Mouse (Mus musculus): ENCODE results near the gene Kmt2c. TPM values are rescaled to one million over a fixed set of nuclear protein-coding genes. Genes with fewer than 3 reads are reported as not detected.
A peak's percentile ranks its signal among the peaks of the same experiment; 100 is the strongest.

The Kmt2c gene
- polyA plus RNA-seq, 1 experiment from 2014 or later = 10.0 TPM

- H3K27ac ChIP-seq (ENCODE audit: low read length) = no peak overlapping the region
- H3K27me3 ChIP-seq (ENCODE audit: insufficient read depth, low read length) = no peaks in the 10 kb centered on the region
- no peak overlapping the region for H3K4me3 ChIP-seq (ENCODE audit: low read length)
- peaks cover 11% of the 10 kb centered on the region; the same call in 1 of the 2 replicates for H3K36me3 ChIP-seq (ENCODE audit: insufficient read depth, low read length)
- no peak overlapping the region for H3K4me2 ChIP-seq (replicated peaks; ENCODE audit: low read depth, low read length)
- 88% methylated on average over 2 of the region's 2 CpGs for WGBS
- no peak overlapping the region for H3K9ac ChIP-seq (replicated peaks; ENCODE audit: low read length)
- ATAC-seq (ENCODE audit: low FRiP score, low TSS enrichment) = no peak
- no peaks in the 10 kb centered on the region for H3K9me3 ChIP-seq (ENCODE audit: low read length)
- H3K4me1 ChIP-seq (ENCODE audit: insufficient read depth, low read length) = no peaks in the 10 kb centered on the region
Measured at GRCm38 (mm10) chr5:25331322-25331721, 167.3 kb downstream of the Kmt2c start.

- H3K4me1 ChIP-seq (ENCODE audit: insufficient read depth, low read length) = no peaks in the 10 kb centered on the region
- H3K4me2 ChIP-seq (replicated peaks; ENCODE audit: low read depth, low read length) = no peak overlapping the region
- no peak overlapping the region for H3K4me3 ChIP-seq (ENCODE audit: low read length)
- H3K27ac ChIP-seq (ENCODE audit: low read length) = no peak overlapping the region
- no peak overlapping the region for H3K9ac ChIP-seq (replicated peaks; ENCODE audit: low read length)
- WGBS = 78% methylated on average over 6 of the region's 6 CpGs
- peaks cover 48% of the 10 kb centered on the region for H3K36me3 ChIP-seq (ENCODE audit: insufficient read depth, low read length)
- H3K9me3 ChIP-seq (ENCODE audit: low read length) = no peaks in the 10 kb centered on the region
- no peaks in the 10 kb centered on the region for H3K27me3 ChIP-seq (ENCODE audit: insufficient read depth, low read length)
- no peak for ATAC-seq (ENCODE audit: low FRiP score, low TSS enrichment)
Measured at GRCm38 (mm10) chr5:25313881-25314280, 184.7 kb downstream of the Kmt2c start.

GRCm38 (mm10) chr5:25310226-25310625, 188.4 kb downstream of the Kmt2c start:
- Histone ChIP-seq H3K4me2 (replicated peaks; ENCODE audit: low read depth, low read length) (no peak overlapping the region), H3K36me3 (ENCODE audit: insufficient read depth, low read length) (peaks cover 39% of the 10 kb centered on the region), H3K9me3 (ENCODE audit: low read length) (no peaks in the 10 kb centered on the region), H3K4me1 (ENCODE audit: insufficient read depth, low read length) (no peaks in the 10 kb centered on the region), H3K27ac (ENCODE audit: low read length) (no peak overlapping the region), H3K4me3 (ENCODE audit: low read length) (no peak overlapping the region), H3K9ac (replicated peaks; ENCODE audit: low read length) (no peak overlapping the region), H3K27me3 (ENCODE audit: insufficient read depth, low read length) (no peaks in the 10 kb centered on the region)
- ATAC-seq (ENCODE audit: low FRiP score, low TSS enrichment) = no peak
- WGBS = 96% methylated on average over 2 of the region's 2 CpGs

- no peak overlapping the region for H3K4me2 ChIP-seq (replicated peaks; ENCODE audit: low read depth, low read length)
- ATAC-seq (ENCODE audit: low FRiP score, low TSS enrichment) = no peak
- H3K4me3 ChIP-seq (ENCODE audit: low read length) = no peak overlapping the region
- WGBS = 82% methylated on average over 3 of the region's 3 CpGs
- no peak overlapping the region for H3K9ac ChIP-seq (replicated peaks; ENCODE audit: low read length)
- peaks cover 24% of the 10 kb centered on the region for H3K36me3 ChIP-seq (ENCODE audit: insufficient read depth, low read length)
- H3K4me1 ChIP-seq (ENCODE audit: insufficient read depth, low read length) = no peaks in the 10 kb centered on the region
- no peak overlapping the region for H3K27ac ChIP-seq (ENCODE audit: low read length)
- H3K9me3 ChIP-seq (ENCODE audit: low read length) = no peaks in the 10 kb centered on the region
- H3K27me3 ChIP-seq (ENCODE audit: insufficient read depth, low read length) = no peaks in the 10 kb centered on the region
Measured at GRCm38 (mm10) chr5:25296830-25297229, 201.8 kb downstream of the Kmt2c start.

GRCm38 (mm10) chr5:25283988-25284387, 214.6 kb downstream of the Kmt2c start:
- 95% methylated on average over 13 of the region's 13 CpGs for WGBS
- Histone ChIP-seq H3K9me3 (ENCODE audit: low read length) (no peaks in the 10 kb centered on the region), H3K27me3 (ENCODE audit: insufficient read depth, low read length) (no peaks in the 10 kb centered on the region), H3K36me3 (ENCODE audit: insufficient read depth, low read length) (peaks cover 52% of the 10 kb centered on the region), H3K4me3 (ENCODE audit: low read length) (no peak overlapping the region), H3K4me1 (ENCODE audit: insufficient read depth, low read length) (no peaks in the 10 kb centered on the region), H3K27ac (ENCODE audit: low read length) (no peak overlapping the region), H3K4me2 (replicated peaks; ENCODE audit: low read depth, low read length) (no peak overlapping the region), H3K9ac (replicated peaks; ENCODE audit: low read length) (no peak overlapping the region)
- ATAC-seq (ENCODE audit: low FRiP score, low TSS enrichment) = no peak

- Histone ChIP-seq H3K36me3 (ENCODE audit: insufficient read depth, low read length) (peaks cover 60% of the 10 kb centered on the region), H3K9me3 (ENCODE audit: low read length) (no peaks in the 10 kb centered on the region), H3K4me3 (ENCODE audit: low read length) (no peak overlapping the region), H3K4me1 (ENCODE audit: insufficient read depth, low read length) (no peaks in the 10 kb centered on the region), H3K9ac (replicated peaks; ENCODE audit: low read length) (no peak overlapping the region), H3K27me3 (ENCODE audit: insufficient read depth, low read length) (no peaks in the 10 kb centered on the region), H3K27ac (ENCODE audit: low read length) (no peak overlapping the region), H3K4me2 (replicated peaks; ENCODE audit: low read depth, low read length) (no peak overlapping the region)
- 86% methylated on average over 6 of the region's 6 CpGs for WGBS
- no peak for ATAC-seq (ENCODE audit: low FRiP score, low TSS enrichment)
Measured at GRCm38 (mm10) chr5:25276365-25276764, 222.2 kb downstream of the Kmt2c start.

- H3K9ac ChIP-seq (replicated peaks; ENCODE audit: low read length) = no peak overlapping the region
Measured at GRCm38 (mm10) chr5:25275629-25276028, 223.0 kb downstream of the Kmt2c start.

GRCm38 (mm10) chr5:25268258-25268888, 230.2 kb downstream of the Kmt2c start:
- 94% methylated on average over 4 of the region's 4 CpGs for WGBS
- Histone ChIP-seq H3K4me3 (ENCODE audit: low read length) (no peak overlapping the region), H3K27me3 (ENCODE audit: insufficient read depth, low read length) (no peaks in the 10 kb centered on the region), H3K27ac (ENCODE audit: low read length) (peak overlapping the region; percentile 21; the same call in 1 of the 2 replicates), H3K9ac (replicated peaks; ENCODE audit: low read length) (no peak overlapping the region), H3K4me1 (ENCODE audit: insufficient read depth, low read length) (no peaks in the 10 kb centered on the region), H3K9me3 (ENCODE audit: low read length) (no peaks in the 10 kb centered on the region), H3K36me3 (ENCODE audit: insufficient read depth, low read length) (peaks cover 35% of the 10 kb centered on the region), H3K4me2 (replicated peaks; ENCODE audit: low read depth, low read length) (no peak overlapping the region)
- ATAC-seq (ENCODE audit: low FRiP score, low TSS enrichment) = peak; percentile 54; the same call in 1 of the 2 replicates

More at GRCm38 (mm10) chr5:25275629-25276028, 223.0 kb downstream of the Kmt2c start:
- Histone ChIP-seq H3K4me2 (replicated peaks; ENCODE audit: low read depth, low read length) (no peak overlapping the region), H3K9me3 (ENCODE audit: low read length) (no peaks in the 10 kb centered on the region), H3K4me1 (ENCODE audit: insufficient read depth, low read length) (no peaks in the 10 kb centered on the region), H3K27ac (ENCODE audit: low read length) (no peak overlapping the region), H3K4me3 (ENCODE audit: low read length) (no peak overlapping the region), H3K27me3 (ENCODE audit: insufficient read depth, low read length) (no peaks in the 10 kb centered on the region), H3K36me3 (ENCODE audit: insufficient read depth, low read length) (peaks cover 58% of the 10 kb centered on the region)
- ATAC-seq (ENCODE audit: low FRiP score, low TSS enrichment) = no peak
- 81% methylated on average over 10 of the region's 10 CpGs for whole genome bisulfite sequencing

- Histone ChIP-seq H3K9me3 (ENCODE audit: low read length) (no peaks in the 10 kb centered on the region), H3K4me3 (ENCODE audit: low read length) (no peak overlapping the region), H3K36me3 (ENCODE audit: insufficient read depth, low read length) (peaks cover 44% of the 10 kb centered on the region), H3K27ac (ENCODE audit: low read length) (peak overlapping the region; percentile 69), H3K4me1 (ENCODE audit: insufficient read depth, low read length) (no peaks in the 10 kb centered on the region), H3K27me3 (ENCODE audit: insufficient read depth, low read length) (no peaks in the 10 kb centered on the region), H3K9ac (replicated peaks; ENCODE audit: low read length) (no peak overlapping the region), H3K4me2 (replicated peaks; ENCODE audit: low read depth, low read length) (no peak overlapping the region)
- no peak for ATAC-seq (ENCODE audit: low FRiP score, low TSS enrichment)
- 74% methylated on average over 7 of the region's 7 CpGs for WGBS
Measured at GRCm38 (mm10) chr5:25262266-25262665, 236.3 kb downstream of the Kmt2c start.

GRCm38 (mm10) chr5:25261452-25261851, 237.1 kb downstream of the Kmt2c start:
- 82% methylated on average over 6 of the region's 6 CpGs for WGBS
- no peaks in the 10 kb centered on the region for H3K4me1 ChIP-seq (ENCODE audit: insufficient read depth, low read length)
- H3K4me2 ChIP-seq (replicated peaks; ENCODE audit: low read depth, low read length) = no peak overlapping the region
- peaks cover 46% of the 10 kb centered on the region for H3K36me3 ChIP-seq (ENCODE audit: insufficient read depth, low read length)
- H3K27me3 ChIP-seq (ENCODE audit: insufficient read depth, low read length) = no peaks in the 10 kb centered on the region
- H3K9ac ChIP-seq (replicated peaks; ENCODE audit: low read length) = no peak overlapping the region
- H3K4me3 ChIP-seq (ENCODE audit: low read length) = no peak overlapping the region
- peak; percentile 79; the same call in 1 of the 2 replicates for ATAC-seq (ENCODE audit: low FRiP score, low TSS enrichment)
- H3K27ac ChIP-seq (ENCODE audit: low read length) = peak overlapping the region; percentile 23; the same call in 1 of the 2 replicates
- H3K9me3 ChIP-seq (ENCODE audit: low read length) = no peaks in the 10 kb centered on the region
